Mouse (Mus musculus): Measurements from ENCODE around the gene Rab11a. TPM values are rescaled to one million over a fixed set of nuclear protein-coding genes. Genes with fewer than 3 reads are reported as not detected.

The Rab11a gene
- polyA plus RNA-seq, 1 experiment from 2014 or later, result 341 TPM

GRCm38 (mm10) chr9:64766136-64766535 is 28.6 kb upstream of the Rab11a start:
- Histone ChIP-seq H3K4me1 (replicated peaks; ENCODE audit: control insufficient read depth, insufficient read depth, low read length) (no peaks in the 10 kb centered on the region), H3K36me3 (ENCODE audit: control insufficient read depth, insufficient read depth, low read length) (no peaks in the 10 kb centered on the region)

GRCm38 (mm10) chr9:64764824-64765223 is 27.3 kb upstream of the Rab11a start:
- H3K4me1 ChIP-seq (replicated peaks; ENCODE audit: control insufficient read depth, insufficient read depth, low read length), result no peaks in the 10 kb centered on the region
- H3K27ac ChIP-seq (ENCODE audit: low read depth, low read length), result no peak overlapping the region
- no peak overlapping the region for H3K4me2 ChIP-seq
- no peak overlapping the region for H3K4me3 ChIP-seq (ENCODE audit: low read depth, low read length)
- no peaks in the 10 kb centered on the region for H3K27me3 ChIP-seq (replicated peaks; ENCODE audit: control insufficient read depth, insufficient read depth, low read length)
- no peak overlapping the region for H3K9ac ChIP-seq (ENCODE audit: low read depth, low read length)
- ATAC-seq (replicated peaks; ENCODE audit: low FRiP score), result no peak
- H3K36me3 ChIP-seq (ENCODE audit: control insufficient read depth, insufficient read depth, low read length), result no peaks in the 10 kb centered on the region
- no peaks in the 10 kb centered on the region for H3K9me3 ChIP-seq (ENCODE audit: control insufficient read depth, low read length)
- no peak for DNase-seq (ENCODE audit: low spot score)
- 48% methylated on average over 2 of the region's 2 CpGs for WGBS

More at GRCm38 (mm10) chr9:64766136-64766535, 28.6 kb upstream of the Rab11a start:
- Histone ChIP-seq H3K27me3 (replicated peaks; ENCODE audit: control insufficient read depth, insufficient read depth, low read length) (no peaks in the 10 kb centered on the region), H3K4me2 (no peak overlapping the region), H3K4me3 (ENCODE audit: low read depth, low read length) (no peak overlapping the region), H3K9me3 (ENCODE audit: control insufficient read depth, low read length) (no peaks in the 10 kb centered on the region), H3K9ac (ENCODE audit: low read depth, low read length) (no peak overlapping the region), H3K27ac (ENCODE audit: low read depth, low read length) (no peak overlapping the region)
- WGBS, result 87% methylated on average over 3 of the region's 3 CpGs
- DNase-seq (ENCODE audit: low spot score) (no peak), ATAC-seq (replicated peaks; ENCODE audit: low FRiP score) (no peak)

GRCm38 (mm10) chr9:64758052-64758451 is 20.5 kb upstream of the Rab11a start:
- ATAC-seq (replicated peaks; ENCODE audit: low FRiP score) (no peak), DNase-seq (ENCODE audit: low spot score) (no peak)
- Histone ChIP-seq H3K27me3 (replicated peaks; ENCODE audit: control insufficient read depth, insufficient read depth, low read length) (no peaks in the 10 kb centered on the region), H3K4me1 (replicated peaks; ENCODE audit: control insufficient read depth, insufficient read depth, low read length) (no peaks in the 10 kb centered on the region), H3K9me3 (ENCODE audit: control insufficient read depth, low read length) (no peaks in the 10 kb centered on the region), H3K27ac (ENCODE audit: low read depth, low read length) (no peak overlapping the region), H3K4me3 (ENCODE audit: low read depth, low read length) (no peak overlapping the region), H3K36me3 (ENCODE audit: control insufficient read depth, insufficient read depth, low read length) (no peaks in the 10 kb centered on the region), H3K9ac (ENCODE audit: low read depth, low read length) (no peak overlapping the region), H3K4me2 (no peak overlapping the region)
- WGBS, result 83% methylated on average over 14 of the region's 14 CpGs

- no peak overlapping the region for H3K27ac ChIP-seq (ENCODE audit: low read depth, low read length)
- no peaks in the 10 kb centered on the region for H3K9me3 ChIP-seq (ENCODE audit: control insufficient read depth, low read length)
- no peaks in the 10 kb centered on the region for H3K27me3 ChIP-seq (replicated peaks; ENCODE audit: control insufficient read depth, insufficient read depth, low read length)
- DNase-seq (ENCODE audit: low spot score), result no peak
- WGBS, result 70% methylated on average over 5 of the region's 5 CpGs
- no peak overlapping the region for H3K4me3 ChIP-seq (ENCODE audit: low read depth, low read length)
- no peak overlapping the region for H3K4me2 ChIP-seq
- no peaks in the 10 kb centered on the region for H3K36me3 ChIP-seq (ENCODE audit: control insufficient read depth, insufficient read depth, low read length)
- ATAC-seq (replicated peaks; ENCODE audit: low FRiP score), result no peak
- H3K4me1 ChIP-seq (replicated peaks; ENCODE audit: control insufficient read depth, insufficient read depth, low read length), result no peaks in the 10 kb centered on the region
- no peak overlapping the region for H3K9ac ChIP-seq (ENCODE audit: low read depth, low read length)
Measured at GRCm38 (mm10) chr9:64752575-64752974, 15.0 kb upstream of the Rab11a start.

- no peak overlapping the region for H3K4me3 ChIP-seq (ENCODE audit: low read depth, low read length)
- no peak for DNase-seq (ENCODE audit: low spot score)
- no peaks in the 10 kb centered on the region for H3K27me3 ChIP-seq (replicated peaks; ENCODE audit: control insufficient read depth, insufficient read depth, low read length)
- H3K4me1 ChIP-seq (replicated peaks; ENCODE audit: control insufficient read depth, insufficient read depth, low read length), result no peaks in the 10 kb centered on the region
- 67% methylated on average over 6 of the region's 6 CpGs for WGBS
- no peak overlapping the region for H3K4me2 ChIP-seq
- ATAC-seq (replicated peaks; ENCODE audit: low FRiP score), result no peak
- H3K27ac ChIP-seq (ENCODE audit: low read depth, low read length), result no peak overlapping the region
- H3K9me3 ChIP-seq (ENCODE audit: control insufficient read depth, low read length), result no peaks in the 10 kb centered on the region
- H3K9ac ChIP-seq (ENCODE audit: low read depth, low read length), result no peak overlapping the region
- H3K36me3 ChIP-seq (ENCODE audit: control insufficient read depth, insufficient read depth, low read length), result no peaks in the 10 kb centered on the region
Measured at GRCm38 (mm10) chr9:64749314-64749713, 11.8 kb upstream of the Rab11a start.

GRCm38 (mm10) chr9:64747735-64748134 is 10.2 kb upstream of the Rab11a start:
- no peaks in the 10 kb centered on the region for H3K4me1 ChIP-seq (replicated peaks; ENCODE audit: control insufficient read depth, insufficient read depth, low read length)
- no peak overlapping the region for H3K4me2 ChIP-seq
- no peak overlapping the region for H3K9ac ChIP-seq (ENCODE audit: low read depth, low read length)
- H3K27me3 ChIP-seq (replicated peaks; ENCODE audit: control insufficient read depth, insufficient read depth, low read length), result no peaks in the 10 kb centered on the region
- no peak overlapping the region for H3K4me3 ChIP-seq (ENCODE audit: low read depth, low read length)
- no peak overlapping the region for H3K27ac ChIP-seq (ENCODE audit: low read depth, low read length)
- DNase-seq (ENCODE audit: low spot score), result no peak
- 75% methylated on average over 4 of the region's 4 CpGs for WGBS
- no peaks in the 10 kb centered on the region for H3K36me3 ChIP-seq (ENCODE audit: control insufficient read depth, insufficient read depth, low read length)
- H3K9me3 ChIP-seq (ENCODE audit: control insufficient read depth, low read length), result no peaks in the 10 kb centered on the region
- no peak for ATAC-seq (replicated peaks; ENCODE audit: low FRiP score)

GRCm38 (mm10) chr9:64742453-64742852 is 4.9 kb upstream of the Rab11a start:
- no peak overlapping the region for H3K9ac ChIP-seq (ENCODE audit: low read depth, low read length)
- ATAC-seq (replicated peaks; ENCODE audit: low FRiP score), result no peak
- H3K4me3 ChIP-seq (ENCODE audit: low read depth, low read length), result no peak overlapping the region
- WGBS, result 52% methylated on average over 1 of the region's 1 CpGs
- no peak overlapping the region for H3K4me2 ChIP-seq
- no peaks in the 10 kb centered on the region for H3K4me1 ChIP-seq (replicated peaks; ENCODE audit: control insufficient read depth, insufficient read depth, low read length)
- no peak overlapping the region for H3K27ac ChIP-seq (ENCODE audit: low read depth, low read length)
- H3K9me3 ChIP-seq (ENCODE audit: control insufficient read depth, low read length), result no peaks in the 10 kb centered on the region
- no peak for DNase-seq (ENCODE audit: low spot score)
- H3K27me3 ChIP-seq (replicated peaks; ENCODE audit: control insufficient read depth, insufficient read depth, low read length), result no peaks in the 10 kb centered on the region
- no peaks in the 10 kb centered on the region for H3K36me3 ChIP-seq (ENCODE audit: control insufficient read depth, insufficient read depth, low read length)

GRCm38 (mm10) chr9:64739001-64739400 is 1.4 kb upstream of the Rab11a start:
- no peak for DNase-seq (ENCODE audit: low spot score)
- H3K36me3 ChIP-seq (ENCODE audit: control insufficient read depth, insufficient read depth, low read length), result no peaks in the 10 kb centered on the region
- peaks cover 6% of the 10 kb centered on the region for H3K4me1 ChIP-seq (replicated peaks; ENCODE audit: control insufficient read depth, insufficient read depth, low read length)
- H3K27me3 ChIP-seq (replicated peaks; ENCODE audit: control insufficient read depth, insufficient read depth, low read length), result no peaks in the 10 kb centered on the region
- WGBS, result 79% methylated on average over 2 of the region's 2 CpGs
- no peak overlapping the region for H3K9ac ChIP-seq (ENCODE audit: low read depth, low read length)
- H3K9me3 ChIP-seq (ENCODE audit: control insufficient read depth, low read length), result no peaks in the 10 kb centered on the region
- H3K4me2 ChIP-seq, result no peak overlapping the region
- no peak for ATAC-seq (replicated peaks; ENCODE audit: low FRiP score)
- no peak overlapping the region for H3K27ac ChIP-seq (ENCODE audit: low read depth, low read length)
- H3K4me3 ChIP-seq (ENCODE audit: low read depth, low read length), result no peak overlapping the region

- Histone ChIP-seq H3K36me3 (ENCODE audit: control insufficient read depth, insufficient read depth, low read length) (no peaks in the 10 kb centered on the region), H3K27ac (ENCODE audit: low read depth, low read length) (peak overlapping the region; percentile 86), H3K9ac (ENCODE audit: low read depth, low read length) (peak overlapping the region; percentile 89), H3K9me3 (ENCODE audit: control insufficient read depth, low read length) (no peaks in the 10 kb centered on the region), H3K4me1 (replicated peaks; ENCODE audit: control insufficient read depth, insufficient read depth, low read length) (peaks cover 6% of the 10 kb centered on the region), H3K4me3 (ENCODE audit: low read depth, low read length) (peak overlapping the region; percentile 99), H3K4me2 (peak overlapping the region; percentile 96), H3K27me3 (replicated peaks; ENCODE audit: control insufficient read depth, insufficient read depth, low read length) (no peaks in the 10 kb centered on the region)
- under 1% methylated on average over 33 of the region's 35 CpGs for WGBS
- DNase-seq (ENCODE audit: low spot score), result peak; percentile 68
- peak; percentile 69 for ATAC-seq (replicated peaks; ENCODE audit: low FRiP score)
Measured at GRCm38 (mm10) chr9:64736639-64737405, 736 bp downstream of the Rab11a start.
